Mouse (Mus musculus) gastrocnemius, adult 18-20 months (tissue): Measurements from ENCODE around the gene Tspan12. TPM values are rescaled to one million over a fixed set of nuclear protein-coding genes. Genes with fewer than 3 reads are reported as not detected.
A peak's percentile ranks its signal among the peaks of the same experiment; 100 is the strongest.
"Not testable (repeated sequence)": the region's sequence is repeated elsewhere in the genome, so short reads cannot be mapped to it uniquely, and the experiment has no call there.

Experiments used
- DNase-seq: peaks from one replicate; pipeline ENCODE4 v3.0.0; 2021; ENCODE audit warnings: low spot score
- total RNA-seq, 2 experiments: library from RNA; stranded (reverse); gene quantifications; 2 replicates each; pipeline ENCODE4 v1.2.3; 2021

Tspan12 gene
- total RNA-seq, 2 experiments from 2014 or later, result 11.7 to 13.3 TPM

DNA sequence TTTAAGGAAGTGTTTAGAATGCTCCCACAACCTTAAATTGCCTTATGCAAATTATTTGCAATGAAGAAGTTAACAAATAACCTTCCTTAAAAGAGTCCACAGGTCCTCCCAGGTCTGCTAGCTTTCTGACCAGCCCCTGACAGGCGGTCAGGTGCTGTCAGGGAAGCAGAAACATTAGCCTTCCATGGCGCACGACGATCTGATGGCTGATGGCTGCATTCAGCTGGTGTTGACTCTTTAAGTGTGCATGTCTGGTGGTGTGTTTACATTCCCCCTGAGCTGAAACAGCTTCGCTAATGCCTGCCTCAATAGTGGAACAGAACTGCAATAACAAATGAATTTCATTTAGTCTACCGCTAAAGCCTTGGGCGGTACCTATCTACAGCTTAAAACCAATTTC lies 22.4 kb downstream of the Tspan12 start:
- DNase-seq, result no peak

DNA sequence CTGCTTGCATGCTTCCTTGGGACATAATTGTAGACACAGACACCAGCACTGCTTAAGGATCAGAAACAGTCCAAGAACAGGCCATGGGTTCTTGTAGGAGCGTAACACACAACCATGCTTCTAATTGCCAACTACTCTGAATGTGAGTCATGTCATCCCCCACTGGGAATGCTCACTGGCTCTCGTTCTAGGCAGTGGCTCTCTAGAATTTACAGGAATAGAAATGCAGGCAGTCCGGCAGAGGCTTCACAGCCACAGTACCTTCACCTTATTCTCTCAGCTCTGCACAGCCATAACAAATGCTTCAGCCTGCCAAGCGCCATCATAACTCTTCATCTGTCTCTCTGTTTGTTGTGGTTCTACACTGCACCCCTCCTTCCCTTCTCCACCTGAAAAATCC lies 23.9 kb downstream of the Tspan12 start:
- peak; percentile 14 for DNase-seq

DNA sequence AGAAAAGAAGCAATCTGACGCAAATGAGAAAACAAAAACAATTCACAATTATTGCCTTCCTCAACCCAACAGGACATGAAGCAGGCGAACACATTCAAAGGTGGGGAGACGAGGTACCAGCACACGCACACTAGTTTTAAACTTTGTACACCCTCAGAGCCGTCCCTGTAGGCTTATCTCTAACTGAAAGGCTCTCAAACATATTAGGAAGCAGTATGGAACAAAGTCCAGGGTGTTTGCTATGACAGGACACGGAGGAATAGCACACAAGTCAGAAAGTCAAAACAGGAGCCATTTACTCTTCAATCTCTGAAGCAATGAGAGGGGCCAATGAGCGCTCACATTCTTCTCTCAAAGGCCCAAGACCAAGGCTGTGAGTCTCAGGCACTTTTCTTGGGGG lies 24.3 kb downstream of the Tspan12 start:
- DNase-seq, result no peak

DNA sequence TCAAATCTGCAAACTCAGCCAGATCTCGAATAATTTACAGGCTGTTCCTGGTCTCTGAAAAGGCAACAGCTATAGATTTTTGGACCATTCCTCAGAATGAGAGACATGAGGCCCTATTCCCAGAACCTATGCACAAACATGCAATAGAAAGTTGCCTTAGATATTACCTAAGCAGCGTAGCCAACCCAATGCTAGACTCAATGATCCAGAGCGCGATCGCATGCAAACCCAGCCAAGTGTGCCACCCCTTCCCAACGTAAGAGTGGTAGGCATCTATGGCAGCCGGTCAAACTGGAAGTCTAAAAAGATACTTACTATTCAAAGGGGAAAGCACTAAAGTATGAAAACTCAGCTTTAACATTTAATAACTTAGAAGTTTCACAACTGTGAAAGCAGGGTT lies 28.6 kb downstream of the Tspan12 start:
- DNase-seq, result no peak

DNA sequence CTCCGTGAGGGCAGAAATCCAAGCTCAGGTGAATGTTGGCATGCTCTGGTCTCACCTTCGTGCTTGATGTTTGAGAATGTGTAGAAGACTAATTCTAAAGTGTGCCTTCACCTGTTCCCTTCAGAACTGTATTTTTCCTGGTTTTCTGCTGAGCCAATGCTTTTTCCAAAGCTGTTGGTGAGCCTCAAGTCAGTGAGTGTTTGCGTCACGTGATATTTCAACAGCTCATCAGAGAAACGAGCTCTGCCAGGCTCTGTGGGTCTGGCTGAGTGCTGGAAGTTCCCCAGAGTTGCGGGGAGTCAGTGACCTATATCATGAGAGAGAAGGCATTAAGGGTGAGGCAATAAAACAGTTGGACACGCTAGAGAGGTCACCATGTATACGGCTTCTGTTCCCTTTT lies 29.0 kb downstream of the Tspan12 start:
- DNase-seq, result no peak

DNA sequence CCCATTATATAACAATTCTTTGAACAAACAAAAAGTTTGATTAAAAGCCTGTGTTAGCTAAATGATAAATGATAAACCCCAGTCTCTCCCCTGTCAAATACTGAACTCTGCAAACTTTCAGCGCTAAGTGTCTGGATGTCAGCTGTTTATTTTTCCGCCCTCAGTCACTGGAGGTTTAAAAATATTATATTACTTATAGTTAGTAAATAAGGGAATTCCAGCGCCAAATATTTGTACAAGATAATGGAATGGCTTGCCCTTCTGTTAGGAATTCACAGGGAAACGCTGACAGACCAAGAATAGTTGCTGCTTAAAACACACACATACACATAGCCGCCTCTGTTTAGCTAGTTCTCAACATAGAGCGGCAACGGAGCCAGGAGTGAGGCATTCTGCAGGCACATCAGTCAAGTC lies 29.6 kb downstream of the Tspan12 start:
- no peak for DNase-seq

DNA sequence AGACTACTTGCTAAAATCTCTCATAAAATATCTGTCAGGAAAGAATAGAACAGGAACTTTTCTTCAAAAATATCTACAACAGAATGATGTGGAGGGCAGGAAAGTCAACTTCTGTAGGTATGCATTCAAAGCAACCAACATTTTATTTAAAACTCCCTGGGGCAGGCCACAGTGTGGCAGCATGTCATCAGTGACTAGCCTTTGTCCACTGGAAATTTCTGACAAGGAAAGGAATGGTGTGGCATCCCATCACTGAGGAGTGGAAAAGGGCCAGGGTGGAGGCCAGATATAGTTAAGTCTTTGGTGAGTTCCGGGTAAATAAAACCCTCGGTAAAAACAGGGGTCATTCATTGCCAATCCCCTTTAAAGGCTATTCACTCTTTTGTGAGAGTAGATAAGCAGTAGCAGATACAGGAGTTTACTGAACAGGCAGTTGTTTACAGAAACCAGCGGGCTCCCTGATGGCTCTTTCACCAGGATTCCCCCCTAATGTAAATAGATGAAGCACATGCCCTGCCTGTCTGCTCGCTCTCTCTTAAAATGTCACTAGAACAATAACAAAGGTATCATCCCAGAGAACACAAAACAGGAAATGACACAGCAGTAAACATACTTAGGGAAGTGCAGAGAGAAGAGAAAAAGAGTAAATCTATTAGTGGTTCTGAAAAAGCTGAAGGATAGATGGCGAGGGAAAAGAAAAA lies 34.1 kb downstream of the Tspan12 start:
- no peak for DNase-seq

DNA sequence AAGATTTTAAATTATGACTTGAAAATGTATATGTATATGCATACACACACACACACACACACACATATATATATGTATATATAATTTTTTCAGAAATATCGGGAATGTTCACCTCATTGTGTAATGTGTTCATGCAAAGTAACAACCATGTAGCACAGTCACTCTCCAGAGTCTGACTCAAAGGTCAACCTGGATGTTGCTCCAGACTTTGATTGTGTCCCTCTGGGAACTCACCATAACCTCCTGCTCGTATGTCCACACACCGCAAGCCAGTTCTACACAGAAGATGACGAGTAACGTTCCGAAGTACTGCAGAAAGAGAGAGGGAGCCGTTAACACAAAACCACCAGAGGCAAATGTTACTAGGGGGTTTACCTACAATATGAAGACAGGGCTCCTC lies 46.3 kb downstream of the Tspan12 start:
- no peak for DNase-seq

DNA sequence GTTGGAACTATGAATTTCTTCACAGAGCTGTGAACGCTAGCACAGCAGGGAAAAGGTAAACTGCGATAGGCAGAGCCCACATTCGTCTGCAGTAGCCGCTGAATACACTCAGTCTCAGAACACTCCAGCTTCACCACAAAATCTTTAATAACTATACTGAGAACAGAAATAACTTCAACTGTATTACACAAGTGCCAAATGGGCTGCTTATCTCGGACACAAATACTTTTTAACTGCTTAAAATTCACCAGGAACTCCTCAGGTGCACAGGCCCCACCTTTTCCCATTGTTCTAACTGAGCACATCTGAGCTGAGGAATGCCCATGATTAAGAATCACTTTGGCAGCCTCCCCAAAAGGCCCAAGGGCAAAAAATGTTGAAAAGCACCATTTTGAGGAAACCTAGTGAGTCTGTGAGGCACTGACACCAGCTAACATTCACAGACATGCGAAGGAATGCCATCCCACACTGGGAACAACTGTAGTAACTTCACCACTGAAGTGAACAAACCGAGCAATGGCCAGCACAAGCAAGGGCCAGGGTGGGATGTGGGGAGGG lies 47.2 kb downstream of the Tspan12 start:
- no peak for DNase-seq

DNA sequence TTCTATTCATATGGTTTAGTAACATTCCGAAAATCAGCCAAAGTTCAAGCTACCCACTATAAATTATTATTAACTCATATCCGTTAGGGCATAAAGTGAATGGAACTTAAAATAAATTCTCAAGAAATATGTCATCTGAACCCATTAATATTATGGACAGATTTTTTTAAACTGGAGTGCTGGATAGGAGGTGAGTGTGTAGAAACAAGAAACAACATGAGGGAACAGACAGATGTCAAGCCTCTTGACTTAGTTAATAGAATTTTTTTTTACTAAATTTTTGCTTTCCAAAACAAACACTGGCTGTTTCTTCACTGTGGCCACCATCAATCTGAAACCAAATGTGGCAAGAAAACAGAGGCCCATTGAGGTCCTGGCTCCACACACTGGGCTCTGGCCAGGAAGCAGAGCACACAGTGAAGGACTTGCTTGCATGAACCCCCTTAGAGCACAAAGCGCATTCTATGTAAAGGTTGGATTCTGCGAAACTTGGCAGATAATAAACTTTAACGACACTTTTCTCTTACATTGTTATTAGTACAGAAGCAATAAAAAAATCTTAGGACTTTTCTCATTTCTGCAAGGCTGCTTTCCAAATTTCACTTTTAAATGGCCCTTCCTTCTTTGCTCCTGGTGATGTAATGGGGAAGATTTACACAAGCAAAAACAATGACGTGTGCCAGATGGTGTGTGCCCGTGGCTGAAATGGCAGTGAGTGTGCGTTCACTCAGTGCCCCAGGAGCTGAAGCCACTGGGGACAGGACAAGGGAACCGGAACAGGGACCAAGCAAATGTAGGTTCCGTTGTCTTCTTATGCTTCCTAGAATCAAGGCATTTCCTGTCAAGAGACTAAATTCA lies 48.6 kb downstream of the Tspan12 start:
- no peak for DNase-seq

DNA sequence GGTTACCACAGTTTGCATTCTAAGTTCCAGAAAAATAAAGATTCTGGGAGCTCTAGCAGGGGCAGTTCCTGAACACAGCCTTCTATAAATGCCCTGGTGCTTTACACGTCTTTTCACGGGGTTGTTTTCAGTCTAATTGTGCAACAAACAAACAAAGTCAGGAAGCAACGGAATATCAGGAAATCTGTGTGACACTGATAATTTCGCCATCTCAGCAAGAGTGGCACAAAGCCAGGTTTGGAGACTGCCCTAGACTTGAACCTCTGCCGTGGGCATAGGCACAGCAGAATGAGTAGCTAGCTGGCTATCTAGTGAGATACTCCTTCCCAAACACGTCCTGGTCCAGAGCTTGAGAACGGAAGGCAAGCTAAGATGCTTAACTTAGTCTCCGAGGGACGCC lies 53.7 kb downstream of the Tspan12 start:
- DNase-seq, result peak; percentile 7

DNA sequence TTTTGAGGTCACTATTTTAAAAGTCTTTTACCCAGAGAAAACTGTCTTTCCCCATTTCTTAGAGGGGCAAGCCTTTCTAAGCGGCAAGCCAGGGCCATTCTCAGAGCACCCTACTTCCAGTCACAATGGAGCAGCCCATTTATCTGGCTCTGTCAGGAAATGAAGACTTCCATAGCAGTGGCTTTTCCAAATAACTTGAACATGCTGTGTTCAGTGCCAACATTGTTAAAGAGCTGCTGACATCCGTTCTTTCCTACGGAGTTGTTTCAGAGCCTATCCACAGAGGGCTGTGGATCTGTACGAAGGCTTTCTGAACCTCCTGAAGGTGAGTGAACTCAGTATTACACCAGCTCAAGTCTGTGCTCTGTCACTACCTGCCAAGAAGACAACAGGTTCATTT lies 55.2 kb downstream of the Tspan12 start:
- no peak for DNase-seq

DNA sequence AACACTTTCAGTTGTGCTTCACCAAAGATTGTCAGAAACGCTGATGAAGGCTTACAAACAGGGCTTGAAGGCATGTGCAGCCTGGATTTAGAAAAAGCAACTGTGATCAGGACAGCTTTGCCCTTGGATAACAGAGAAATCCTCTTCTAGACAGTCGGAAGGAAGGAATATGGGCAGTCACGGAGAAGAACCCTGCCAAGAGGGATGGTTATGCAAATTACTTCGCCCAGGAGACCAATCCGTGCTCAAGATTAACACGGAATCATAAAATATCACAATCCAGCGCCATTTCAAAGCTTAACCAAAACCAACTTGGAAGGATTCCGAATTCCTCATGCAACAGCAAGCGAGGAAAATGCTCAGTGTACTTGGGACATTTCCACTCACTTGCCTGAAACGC lies 55.9 kb downstream of the Tspan12 start:
- no peak for DNase-seq

DNA sequence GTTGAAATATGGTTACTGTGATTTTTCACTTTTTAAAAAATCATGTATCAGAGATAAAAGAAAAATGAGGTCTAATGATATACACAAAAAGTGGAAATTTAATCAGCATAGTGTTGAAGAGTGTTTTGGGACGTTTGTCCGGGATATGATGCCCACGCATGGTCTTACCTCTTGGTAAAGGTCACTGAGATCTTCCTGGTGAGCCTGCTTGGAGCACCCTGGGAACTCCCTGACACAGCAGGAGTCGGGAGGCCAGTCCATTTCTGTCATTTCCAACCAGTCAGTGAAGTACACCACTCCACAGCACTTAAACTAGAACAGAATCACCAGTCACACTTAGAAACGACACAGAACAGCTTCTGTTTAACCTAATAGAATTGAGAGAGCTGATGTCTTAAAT lies 56.9 kb downstream of the Tspan12 start:
- DNase-seq, result no peak

DNA sequence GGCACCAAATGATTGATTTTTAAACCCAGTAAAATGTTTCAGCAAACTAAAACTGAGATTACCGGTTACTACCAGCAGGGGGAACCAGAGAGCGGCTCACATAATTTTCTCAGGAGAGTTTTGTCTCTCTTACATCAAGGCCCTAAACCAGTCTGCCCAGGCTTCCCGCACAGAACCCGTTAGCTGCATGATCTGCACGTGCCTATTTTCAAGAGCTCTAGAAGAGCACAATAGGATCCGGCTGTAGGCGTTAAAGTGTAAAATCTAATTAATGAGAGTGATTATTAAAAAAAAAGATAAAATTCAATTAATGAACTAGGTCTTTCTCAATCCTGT lies 57.3 kb downstream of the Tspan12 start:
- peak; percentile 58 for DNase-seq

DNA sequence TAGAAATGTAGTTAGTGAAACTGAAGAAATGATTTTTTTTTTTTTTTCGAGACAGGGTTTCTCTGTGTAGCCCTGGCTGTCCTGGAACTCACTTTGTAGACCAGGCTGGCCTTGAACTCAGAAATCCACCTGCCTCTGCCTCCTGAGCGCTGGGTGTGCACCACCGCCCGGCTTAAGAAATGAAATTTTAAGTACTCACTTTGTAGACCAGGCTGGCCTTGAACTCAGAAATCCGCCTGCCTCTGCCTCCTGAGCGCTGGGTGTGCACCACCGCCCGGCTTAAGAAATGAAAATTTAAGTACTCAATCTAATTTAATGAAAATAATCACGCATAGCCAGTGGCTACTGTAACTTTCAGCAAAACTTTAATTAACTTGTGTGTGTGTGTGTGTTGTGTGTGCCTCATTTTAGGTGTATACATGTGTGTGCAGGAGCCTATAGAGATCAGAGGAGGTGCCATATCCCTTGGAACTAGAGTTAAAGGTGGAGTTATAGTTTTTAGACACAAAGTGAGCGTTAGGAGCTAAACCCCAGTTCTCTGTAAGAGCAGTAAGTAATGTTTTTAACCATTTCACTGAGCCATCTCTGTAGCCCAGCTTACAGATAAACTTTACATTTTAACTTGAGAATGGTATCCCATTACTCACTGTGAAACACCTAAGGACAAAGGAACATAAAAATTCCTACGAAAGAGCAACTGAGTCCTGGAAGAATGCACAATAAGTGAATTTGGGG lies 57.8 kb downstream of the Tspan12 start:
- DNase-seq, result no peak

DNA sequence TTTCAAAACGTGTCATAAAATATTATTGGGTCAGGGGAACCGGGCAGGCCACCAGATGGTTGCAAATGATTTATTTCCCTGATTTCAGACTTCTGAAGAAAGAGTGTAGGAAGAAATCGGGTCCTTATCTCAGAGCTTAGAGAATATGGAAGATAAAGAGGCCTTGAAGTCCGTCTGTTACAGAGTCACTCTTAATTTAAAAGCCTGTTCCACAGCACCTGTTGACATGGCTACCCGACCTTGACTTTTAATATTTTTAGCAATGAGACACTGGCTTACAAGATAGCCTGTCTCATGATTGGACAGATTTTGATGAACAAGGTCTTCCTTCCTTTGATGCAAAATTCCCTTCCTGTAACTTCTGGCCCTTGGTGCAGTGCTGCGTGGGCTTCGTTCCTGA lies 61.0 kb downstream of the Tspan12 start:
- DNase-seq, result no peak

DNA sequence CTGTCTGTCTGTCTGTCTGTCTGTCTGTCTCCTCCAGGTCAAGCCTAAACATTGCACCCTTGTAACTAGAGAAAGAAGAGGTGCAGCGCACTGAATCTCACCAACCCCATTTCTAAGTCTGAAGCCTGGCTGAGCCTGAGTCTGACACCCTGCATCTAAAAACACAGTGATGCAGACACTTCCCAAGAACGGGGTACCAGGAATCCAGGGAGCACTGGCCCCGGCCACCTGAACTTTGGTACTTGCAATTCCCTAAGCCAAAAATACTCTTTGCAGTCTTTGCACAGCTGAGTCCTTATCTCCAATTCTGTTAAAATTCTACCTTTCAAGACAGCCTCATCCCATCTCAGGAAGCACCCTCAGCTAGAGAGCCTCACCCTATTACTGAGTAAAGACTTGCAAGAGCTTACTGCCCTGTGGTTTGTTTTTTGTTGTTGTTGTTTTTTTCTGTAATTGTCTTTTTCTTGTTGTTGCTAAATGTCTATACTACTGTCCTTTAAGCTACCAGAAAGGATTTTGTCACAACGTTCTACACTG lies 61.7 kb downstream of the Tspan12 start:
- no peak for DNase-seq

DNA sequence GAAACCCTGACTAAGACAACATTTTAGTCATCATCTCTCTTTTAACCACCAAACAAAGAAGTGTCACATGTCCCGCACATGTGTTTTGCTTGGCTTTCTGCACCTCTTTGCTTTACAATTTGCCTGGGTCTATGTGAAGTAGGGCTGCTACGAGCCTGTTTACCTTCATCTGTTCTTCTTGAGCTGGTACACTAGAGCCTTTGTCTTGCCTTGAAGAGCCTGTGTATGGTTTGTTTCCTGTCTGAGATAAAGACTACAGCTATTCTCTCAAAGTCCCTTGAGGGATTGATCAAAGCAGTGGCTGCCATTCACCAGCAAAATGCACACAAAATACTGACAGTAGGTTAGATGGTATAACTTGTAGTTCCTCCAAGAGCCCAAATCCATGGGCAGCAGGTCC lies 62.3 kb downstream of the Tspan12 start:
- DNase-seq, result no peak

DNA sequence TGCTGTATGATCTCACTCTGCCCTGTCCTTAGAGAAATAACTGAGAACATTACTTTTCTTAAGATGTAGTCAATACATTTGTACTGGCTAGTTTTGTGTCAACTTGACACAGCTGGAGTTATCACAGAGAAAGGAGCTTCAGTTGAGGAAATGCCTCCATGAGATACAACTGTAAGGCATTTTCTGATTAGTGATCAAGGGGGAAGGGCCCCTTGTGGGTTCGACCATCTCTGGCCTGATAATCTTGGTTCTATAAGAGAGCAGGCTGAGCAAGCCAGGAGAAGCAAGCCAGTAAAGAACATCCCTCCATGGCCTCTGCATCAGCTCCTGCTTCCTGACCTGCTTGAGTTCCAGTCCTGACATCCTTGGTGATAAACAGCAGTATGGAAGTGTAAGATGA lies 62.7 kb downstream of the Tspan12 start:
- not testable (repeated sequence) for DNase-seq

DNA sequence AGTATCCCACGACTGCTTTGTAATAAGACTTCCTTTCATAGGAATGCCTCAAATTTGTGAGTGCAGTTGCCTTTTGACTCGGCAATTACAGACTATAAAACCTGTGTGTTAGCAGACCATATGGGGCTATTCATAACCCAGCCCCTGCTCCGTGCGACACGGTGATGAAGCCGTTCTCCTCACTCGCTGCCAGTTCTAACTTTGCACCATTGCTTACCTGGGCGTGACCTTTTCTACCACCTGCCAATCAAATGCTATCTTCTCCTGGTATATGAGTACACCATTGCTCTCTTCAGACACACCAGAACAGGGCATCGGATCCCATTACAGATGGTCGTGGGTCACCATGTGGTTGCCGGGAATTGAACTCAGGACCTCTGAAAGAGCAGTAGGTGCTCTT lies 64.6 kb downstream of the Tspan12 start:
- DNase-seq, result no peak

DNA sequence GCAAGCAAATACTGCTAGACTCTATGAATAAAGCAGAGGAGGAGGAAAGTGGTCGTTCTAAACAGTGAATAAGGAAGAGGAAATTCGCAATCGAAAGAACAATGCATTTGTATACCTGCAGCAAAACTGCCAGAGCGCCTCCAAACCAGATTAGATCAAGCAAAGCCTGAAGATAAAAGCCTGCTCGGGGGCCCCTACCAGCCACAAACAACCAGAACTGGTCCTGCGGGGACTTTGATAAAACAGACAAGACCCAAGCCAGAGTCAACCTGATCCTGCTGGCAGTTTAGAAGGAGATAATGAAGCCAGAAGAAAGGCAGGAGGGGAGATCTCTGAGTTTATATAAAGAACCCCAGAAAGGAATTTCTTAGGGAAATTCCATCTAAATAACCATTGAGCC lies 65.0 kb downstream of the Tspan12 start:
- no peak for DNase-seq
